Mouse (Mus musculus) limb, embryonic 15.5 days (tissue): ENCODE results near the gene Gm45623. TPM values are rescaled to one million over a fixed set of nuclear protein-coding genes. Genes with fewer than 3 reads are reported as not detected.

Experiments used
- ATAC-seq: fragments of 200-750 bp; cut with Nextera tagmentation; 2 replicates; pipeline ENCODE4 v1.8.0; 2017; ENCODE audit warnings: low read depth, moderate TSS enrichment; ENCODE audit not compliant: insufficient number of reproducible peaks, low FRiP score, low TSS enrichment
- H3K27ac ChIP-seq: fragments of 300-500 bp; sonication (generic); 2 replicates; pipeline ENCODE4 v1.5.1; 2015; ENCODE audit warnings: moderate library complexity, mild to moderate bottlenecking, inconsistent platforms
- H3K27me3 ChIP-seq: fragments of 300-500 bp; sonication (generic); 2 replicates; pipeline ENCODE4 v1.6.1; 2015; ENCODE audit warnings: inconsistent platforms
- H3K36me3 ChIP-seq: fragments of 300-500 bp; sonication (generic); 2 replicates; pipeline ENCODE4 v1.6.1; 2015; ENCODE audit warnings: inconsistent platforms
- H3K4me1 ChIP-seq: fragments of 300-500 bp; sonication (generic); 2 replicates; pipeline ENCODE4 v1.6.1; 2015; ENCODE audit warnings: inconsistent platforms
- H3K4me2 ChIP-seq: fragments of 300-500 bp; sonication (generic); 2 replicates; pipeline ENCODE4 v1.6.1; 2015; ENCODE audit warnings: mild to moderate bottlenecking, inconsistent platforms
- H3K4me3 ChIP-seq: fragments of 300-500 bp; sonication (generic); 2 replicates; pipeline ENCODE4 v1.5.1; 2015; ENCODE audit warnings: mild to moderate bottlenecking, inconsistent platforms
- H3K9ac ChIP-seq: fragments of 300-500 bp; sonication (generic); 2 replicates; pipeline ENCODE4 v1.6.1; 2015; ENCODE audit warnings: inconsistent platforms
- H3K9me3 ChIP-seq: fragments of 300-500 bp; sonication (generic); 2 replicates; pipeline ENCODE4 v1.6.1; 2016; ENCODE audit warnings: inconsistent platforms
- WGBS: fragments of 180-500 bp; shearing (Covaris S2); methylation state at CpG from one replicate; pipeline ENCODE4 v1.1.7; 2015; 5-methylcytosine and 5-hydroxymethylcytosine counted together
- polyA plus RNA-seq: library from polyadenylated mRNA; unstranded; fragments of >200 nt; fragmentation: Nextera tagmentation; extraction: Ambion mirVana; gene quantifications from 2 replicates; pipeline ENCODE4 v1.2.1, GENCODE M21; 2015

The Gm45623 gene
- polyA plus RNA-seq, 1 experiment from 2014 or later, result 0.79 TPM

DNA sequence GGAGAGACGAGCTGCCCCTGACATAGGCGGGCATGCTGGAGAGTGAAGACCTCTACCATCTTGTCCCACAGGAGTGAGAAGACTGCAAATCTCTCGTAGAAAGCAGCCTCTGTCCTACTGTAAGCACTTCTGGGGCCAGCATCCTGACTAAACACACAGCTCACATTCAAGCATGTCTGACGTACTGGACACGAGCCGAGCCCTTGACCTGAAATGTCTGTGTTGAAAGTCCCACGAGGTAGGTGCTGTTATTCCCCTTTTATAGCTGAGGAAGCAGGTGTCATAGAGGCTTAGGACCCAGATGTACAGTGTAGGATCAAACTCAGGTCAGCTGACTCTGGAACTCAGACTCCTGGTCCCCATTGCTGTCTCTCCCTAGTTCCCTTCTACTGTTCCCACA lies 4.2 kb downstream of the Gm45623 start:
- WGBS, result 82% methylated on average over 7 of the region's 7 CpGs
- Histone ChIP-seq H3K9me3 (no peaks in the 10 kb centered on the region), H3K27ac (no peak overlapping the region), H3K27me3 (peaks cover 35% of the 10 kb centered on the region), H3K36me3 (no peaks in the 10 kb centered on the region), H3K4me2 (no peak overlapping the region), H3K4me3 (no peak overlapping the region), H3K4me1 (peaks cover 21% of the 10 kb centered on the region), H3K9ac (no peak overlapping the region)
- ATAC-seq, result no peak

DNA sequence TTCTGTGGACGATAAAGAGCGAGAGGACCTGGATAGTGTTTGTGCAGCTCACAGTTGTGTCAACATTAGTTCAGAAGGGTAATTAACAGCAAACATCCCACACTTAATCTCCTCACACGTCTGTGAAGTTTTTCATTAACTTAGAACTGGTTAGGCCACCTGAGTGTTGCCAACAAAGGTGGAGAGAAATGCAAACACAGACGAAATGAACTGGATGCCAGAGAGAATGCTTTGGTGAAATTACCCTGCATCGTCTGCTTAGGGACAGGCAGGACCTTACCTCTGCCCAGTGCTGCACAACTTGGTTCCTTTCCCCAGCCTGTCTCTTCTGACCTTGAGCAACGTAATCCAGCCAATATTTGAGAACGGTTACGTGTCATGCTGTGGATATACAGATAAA lies 6.1 kb downstream of the Gm45623 start:
- H3K4me1 ChIP-seq, result peaks cover 8% of the 10 kb centered on the region
- H3K27me3 ChIP-seq, result peaks cover 17% of the 10 kb centered on the region
- H3K9ac ChIP-seq, result no peak overlapping the region
- H3K9me3 ChIP-seq, result no peaks in the 10 kb centered on the region
- WGBS, result 58% methylated on average over 8 of the region's 8 CpGs
- no peaks in the 10 kb centered on the region for H3K36me3 ChIP-seq
- no peak for ATAC-seq
- H3K4me3 ChIP-seq, result no peak overlapping the region
- H3K4me2 ChIP-seq, result no peak overlapping the region
- H3K27ac ChIP-seq, result peak overlapping the region; percentile 1; the same call in 1 of the 2 replicates

- peak overlapping the region; percentile 1; the same call in 1 of the 2 replicates for H3K27ac ChIP-seq
- H3K4me1 ChIP-seq, result peaks cover 1% of the 10 kb centered on the region; the same call in 1 of the 2 replicates
- 65% methylated on average over 10 of the region's 10 CpGs for WGBS
- H3K4me2 ChIP-seq, result no peak overlapping the region
- no peaks in the 10 kb centered on the region for H3K9me3 ChIP-seq
- H3K4me3 ChIP-seq, result no peak overlapping the region
- H3K9ac ChIP-seq, result no peak overlapping the region
- no peak for ATAC-seq
- H3K36me3 ChIP-seq, result no peaks in the 10 kb centered on the region
- H3K27me3 ChIP-seq, result peaks cover 11% of the 10 kb centered on the region
Observed at GRCm38 (mm10) chr13:56746739-56747532, 6.7 kb downstream of the Gm45623 start.

DNA sequence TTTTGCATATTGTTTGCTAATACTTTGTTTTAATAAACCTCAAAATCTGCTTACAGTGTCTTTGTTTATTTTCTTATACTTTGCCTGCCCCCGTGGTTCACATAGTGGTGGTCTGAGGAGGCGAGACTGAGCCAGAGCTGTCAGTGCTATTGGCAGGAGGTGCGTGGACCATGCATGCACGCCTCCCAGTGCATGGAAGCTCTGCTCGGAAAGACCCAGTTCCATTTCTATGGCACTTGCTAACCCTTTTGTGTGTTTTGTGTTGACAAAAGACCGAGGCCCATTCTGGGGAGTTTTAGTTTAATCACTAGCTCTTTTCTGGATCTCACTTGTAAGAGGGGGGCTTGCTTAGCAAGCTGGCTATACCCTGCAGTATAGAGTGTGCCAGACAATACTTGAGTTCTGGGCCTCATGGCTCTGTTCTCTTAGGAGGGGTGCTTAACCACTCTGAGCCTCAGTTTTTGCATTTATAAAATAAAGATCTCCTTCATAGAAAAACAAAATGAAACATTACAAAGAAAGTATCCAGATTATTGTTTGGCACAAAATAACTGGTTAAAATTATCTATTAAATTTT lies 11.2 kb downstream of the Gm45623 start:
- Histone ChIP-seq H3K4me2 (no peak overlapping the region), H3K27ac (no peak overlapping the region), H3K36me3 (peaks cover 26% of the 10 kb centered on the region), H3K27me3 (no peaks in the 10 kb centered on the region), H3K9me3 (no peaks in the 10 kb centered on the region), H3K9ac (no peak overlapping the region), H3K4me3 (no peak overlapping the region), H3K4me1 (no peaks in the 10 kb centered on the region)
- 90% methylated on average over 6 of the region's 6 CpGs for WGBS
- no peak for ATAC-seq

DNA sequence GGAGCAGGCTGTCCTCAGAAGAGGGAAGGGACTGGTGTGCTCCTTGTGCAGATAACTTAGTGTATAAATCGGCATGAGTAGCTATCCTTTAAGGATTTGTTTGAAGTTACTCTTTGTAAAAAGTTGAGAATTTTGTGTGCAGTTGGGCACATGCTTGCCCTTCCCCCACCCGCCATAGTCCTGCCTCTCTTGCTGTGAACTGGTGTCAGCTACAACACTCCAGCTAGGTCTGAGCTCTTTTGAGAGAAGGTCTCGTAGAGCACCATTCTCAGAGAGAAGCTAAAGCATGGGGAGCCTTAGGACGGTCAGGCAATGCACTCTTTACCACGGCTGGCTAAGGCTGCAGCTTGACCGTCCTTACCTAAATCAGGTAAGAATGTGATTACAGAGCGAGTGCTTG lies 11.9 kb downstream of the Gm45623 start:
- Histone ChIP-seq H3K4me2 (no peak overlapping the region), H3K9ac (no peak overlapping the region), H3K36me3 (peaks cover 28% of the 10 kb centered on the region), H3K9me3 (no peaks in the 10 kb centered on the region), H3K4me3 (no peak overlapping the region), H3K4me1 (no peaks in the 10 kb centered on the region), H3K27ac (no peak overlapping the region), H3K27me3 (no peaks in the 10 kb centered on the region)
- no peak for ATAC-seq
- 91% methylated on average over 7 of the region's 7 CpGs for WGBS

GRCm38 (mm10) chr13:56740496-56740895 lies 13.1 kb downstream of the Gm45623 start:
- 86% methylated on average over 6 of the region's 6 CpGs for WGBS
- no peak for ATAC-seq

DNA sequence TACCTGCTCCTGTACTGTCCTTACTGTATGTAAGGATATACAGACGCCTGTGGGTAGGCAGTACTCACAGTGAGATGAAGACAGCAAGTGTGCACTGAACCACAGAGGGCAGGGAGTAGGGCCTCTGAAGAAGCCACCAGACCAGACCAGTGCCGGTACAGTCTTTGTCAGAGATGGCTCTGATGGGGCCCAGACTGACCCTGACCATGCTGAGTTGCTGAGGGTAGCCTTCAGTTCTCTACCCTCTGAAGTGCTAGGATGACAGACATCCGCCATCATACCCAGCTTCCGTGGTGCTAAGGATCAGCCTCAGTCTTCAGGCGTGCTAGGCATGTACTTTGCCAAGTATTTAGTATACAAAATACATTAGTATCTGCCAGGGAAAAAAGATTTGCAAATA lies 14.1 kb downstream of the Gm45623 start:
- Histone ChIP-seq H3K4me1 (no peaks in the 10 kb centered on the region), H3K9ac (no peak overlapping the region), H3K27me3 (no peaks in the 10 kb centered on the region), H3K4me2 (no peak overlapping the region), H3K9me3 (no peaks in the 10 kb centered on the region), H3K4me3 (no peak overlapping the region), H3K36me3 (peaks cover 46% of the 10 kb centered on the region), H3K27ac (no peak overlapping the region)
- no peak for ATAC-seq
- WGBS, result 94% methylated on average over 5 of the region's 5 CpGs

More at GRCm38 (mm10) chr13:56740496-56740895, 13.1 kb downstream of the Gm45623 start:
- H3K9me3 ChIP-seq, result no peaks in the 10 kb centered on the region
- H3K9ac ChIP-seq, result no peak overlapping the region
- H3K4me1 ChIP-seq, result no peaks in the 10 kb centered on the region
- H3K27ac ChIP-seq, result no peak overlapping the region
- H3K4me2 ChIP-seq, result no peak overlapping the region
- no peaks in the 10 kb centered on the region for H3K27me3 ChIP-seq
- no peak overlapping the region for H3K4me3 ChIP-seq
- peaks cover 38% of the 10 kb centered on the region for H3K36me3 ChIP-seq

DNA sequence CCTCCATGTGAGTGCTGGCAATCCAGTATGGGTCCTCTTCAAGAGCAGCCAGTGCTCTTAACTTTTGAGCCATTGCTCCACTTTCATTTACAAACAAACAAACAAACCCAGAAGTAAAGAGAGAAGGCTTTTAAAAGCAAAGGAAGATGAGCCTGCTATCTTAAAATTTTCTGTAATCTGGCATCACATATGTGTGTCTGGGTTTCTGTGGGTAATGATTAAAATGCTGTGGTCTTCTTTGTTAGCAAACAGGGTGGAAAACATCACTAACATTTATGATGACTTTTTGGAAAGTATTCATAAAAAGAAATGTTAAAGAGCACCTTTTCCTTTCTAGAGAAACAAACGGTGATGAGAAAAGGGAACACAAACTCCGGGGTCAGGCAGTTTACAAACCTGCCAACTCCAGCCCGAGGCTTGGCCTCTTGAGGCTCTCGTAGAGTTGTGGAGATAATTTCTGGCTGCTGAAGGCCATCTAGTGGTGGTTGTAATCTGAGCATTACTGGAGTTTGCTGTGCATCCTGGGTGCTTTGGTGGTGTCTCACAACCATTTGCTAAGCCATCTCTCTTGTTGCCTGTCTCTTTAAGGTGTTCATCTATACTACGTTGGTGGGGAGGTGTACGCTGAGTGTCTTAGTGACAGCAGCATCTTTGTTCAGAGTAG lies 18.3 kb downstream of the Gm45623 start:
- no peaks in the 10 kb centered on the region for H3K27me3 ChIP-seq
- no peak overlapping the region for H3K27ac ChIP-seq
- peaks cover 78% of the 10 kb centered on the region for H3K36me3 ChIP-seq
- H3K4me3 ChIP-seq, result no peak overlapping the region
- no peaks in the 10 kb centered on the region for H3K4me1 ChIP-seq
- no peaks in the 10 kb centered on the region for H3K9me3 ChIP-seq
- WGBS, result 54% methylated on average over 6 of the region's 6 CpGs
- no peak overlapping the region for H3K9ac ChIP-seq
- no peak overlapping the region for H3K4me2 ChIP-seq
- no peak for ATAC-seq

DNA sequence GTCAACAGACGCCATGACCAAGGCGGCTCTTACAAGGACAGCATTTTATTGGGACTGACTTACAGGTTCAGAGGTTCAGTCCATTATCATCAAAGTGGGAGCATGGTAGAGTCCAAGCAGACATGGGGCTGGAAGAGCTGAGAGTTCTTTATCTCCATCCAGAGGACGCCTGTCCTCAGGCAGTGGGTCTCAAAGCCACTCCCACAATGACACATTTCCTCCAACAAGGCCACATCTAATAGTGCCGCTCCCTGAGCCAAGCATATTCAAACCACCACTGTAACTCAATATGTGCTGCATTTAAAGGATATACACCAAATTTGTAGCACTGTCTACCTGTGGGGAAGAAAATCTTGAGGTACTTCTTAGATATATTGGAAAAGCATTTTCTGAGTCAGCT lies 19.0 kb downstream of the Gm45623 start:
- Histone ChIP-seq H3K36me3 (peaks cover 78% of the 10 kb centered on the region), H3K9me3 (no peaks in the 10 kb centered on the region), H3K27ac (no peak overlapping the region), H3K4me2 (no peak overlapping the region), H3K4me3 (no peak overlapping the region), H3K4me1 (no peaks in the 10 kb centered on the region), H3K27me3 (no peaks in the 10 kb centered on the region), H3K9ac (no peak overlapping the region)
- ATAC-seq, result no peak
- 80% methylated on average over 4 of the region's 4 CpGs for WGBS

- Histone ChIP-seq H3K9me3 (no peaks in the 10 kb centered on the region), H3K4me2 (no peak overlapping the region), H3K4me1 (no peaks in the 10 kb centered on the region), H3K27me3 (no peaks in the 10 kb centered on the region), H3K36me3 (peaks cover 88% of the 10 kb centered on the region), H3K27ac (no peak overlapping the region), H3K9ac (no peak overlapping the region), H3K4me3 (no peak overlapping the region)
- ATAC-seq, result no peak
- WGBS, result 96% methylated on average over 7 of the region's 7 CpGs
Observed at GRCm38 (mm10) chr13:56729046-56729445, 24.6 kb downstream of the Gm45623 start.

GRCm38 (mm10) chr13:56726551-56726950 lies 27.1 kb downstream of the Gm45623 start:
- H3K27ac ChIP-seq, result no peak overlapping the region
- H3K36me3 ChIP-seq, result peaks cover 78% of the 10 kb centered on the region
- WGBS, result 83% methylated on average over 4 of the region's 4 CpGs
- H3K4me3 ChIP-seq, result no peak overlapping the region
- no peak overlapping the region for H3K4me2 ChIP-seq
- no peaks in the 10 kb centered on the region for H3K27me3 ChIP-seq
- no peak for ATAC-seq
- no peak overlapping the region for H3K9ac ChIP-seq
- H3K4me1 ChIP-seq, result no peaks in the 10 kb centered on the region
- no peaks in the 10 kb centered on the region for H3K9me3 ChIP-seq

- no peak overlapping the region for H3K4me3 ChIP-seq
- H3K4me2 ChIP-seq, result no peak overlapping the region
- no peaks in the 10 kb centered on the region for H3K27me3 ChIP-seq
- H3K36me3 ChIP-seq, result peaks cover 14% of the 10 kb centered on the region; the same call in 1 of the 2 replicates
- H3K9me3 ChIP-seq, result no peaks in the 10 kb centered on the region
- no peak overlapping the region for H3K27ac ChIP-seq
- H3K9ac ChIP-seq, result no peak overlapping the region
- no peak for ATAC-seq
- WGBS, result 95% methylated on average over 2 of the region's 2 CpGs
- H3K4me1 ChIP-seq, result peaks cover 5% of the 10 kb centered on the region
Observed at GRCm38 (mm10) chr13:56712221-56712620, 41.4 kb downstream of the Gm45623 start.
